Mouse (Mus musculus) adrenal gland, adult 10 weeks (tissue): ENCODE results near the gene Slc7a8. TPM values are rescaled to one million over a fixed set of nuclear protein-coding genes. Genes with fewer than 3 reads are reported as not detected.

Experiments used
- polyA plus RNA-seq: library from polyadenylated mRNA; stranded (reverse); fragments of 350-450 nt; fragmentation: Illumina TruSeq; extraction: RNeasy Lipid Tissue Mini Kit (QIAGEN cat#74804); gene quantifications from one replicate; pipeline ENCODE4 v1.2.3, GENCODE M21; 2014; ENCODE audit warnings: low read depth, low replicate concordance

Gene Slc7a8
- 16.3 TPM for polyA plus RNA-seq

GRCm38 (mm10) chr14:54781610-54782365 is at the start of gene Slc7a8:
Gene Slc7a8, minus strand, starts transcription at chr14:54781946.

GRCm38 (mm10) chr14:54813991-54814390 is 32.2 kb upstream of the Slc7a8 start, which contains the start of gene Rnf212b:
Gene Rnf212b, plus strand, starts transcription at chr14:54814141.

DNA sequence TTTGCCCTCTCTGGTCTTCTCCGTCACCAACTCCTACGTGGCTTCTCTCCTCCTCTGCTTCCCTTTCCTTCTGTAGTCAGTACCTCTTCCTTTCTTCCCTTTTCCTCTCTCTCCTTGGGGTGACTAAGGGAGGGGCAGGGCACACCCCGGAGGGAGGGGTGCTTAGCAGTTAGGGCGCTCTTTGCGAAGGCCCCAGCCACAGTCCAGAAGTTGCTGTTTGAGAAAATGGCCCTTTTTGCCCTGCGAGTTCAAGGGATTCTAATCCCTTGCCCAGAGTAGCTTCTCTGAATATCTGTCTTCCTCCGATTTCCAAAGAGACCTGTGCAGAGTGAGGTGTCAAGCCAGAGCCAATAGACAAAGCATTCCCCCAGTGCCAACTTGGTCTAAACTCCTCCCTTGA is 69.7 kb downstream of the Slc7a8 start, which contains the start of gene Cebpe:
TSS of gene Cebpe (minus strand) at position 101 of the 400 bp plus-strand sequence.

GRCm38 (mm10) chr14:54698733-54699132 is 83.0 kb downstream of the Slc7a8 start, which contains the start of gene Gm29776:
Gene Gm29776, minus strand, starts transcription at chr14:54698833.

GRCm38 (mm10) chr14:54686522-54687143 is 95.1 kb downstream of the Slc7a8 start, which contains the start of gene Acin1:
Gene Acin1, minus strand, starts transcription at chr14:54686931.

DNA sequence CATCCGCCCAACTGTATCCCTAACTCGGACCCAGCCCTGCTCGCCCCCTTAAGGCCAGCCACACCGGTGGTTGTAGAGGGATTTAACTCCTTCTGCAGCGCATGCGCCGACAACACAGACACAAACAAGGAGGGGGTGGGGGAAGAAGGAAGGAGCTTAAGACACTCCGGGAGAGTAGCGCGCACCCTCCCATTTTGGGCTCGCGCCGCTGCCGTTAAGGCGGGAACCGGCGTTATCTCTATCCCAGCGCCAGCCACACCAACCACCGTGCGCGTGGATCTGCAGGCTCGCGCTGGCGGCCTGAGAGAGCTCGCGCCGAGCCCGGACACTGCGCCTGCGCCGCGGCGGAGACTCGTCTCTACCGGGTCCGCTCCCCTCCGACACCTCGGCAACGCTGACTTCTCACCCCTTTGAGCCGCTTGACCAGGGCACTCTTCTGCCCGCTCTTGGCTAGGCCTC is 95.7 kb downstream of the Slc7a8 start, which contains the start of gene 1700123O20Rik:
TSS of gene 1700123O20Rik (plus strand) at position 154 of the 459 bp plus-strand sequence.

Other genes starting within 250 kb of the Slc7a8 start
- gene Haus4, start 227.3 kb downstream of the Slc7a8 start, polyA plus RNA-seq: 11.6 TPM
- 15.4 TPM for gene Ajuba, start 204.4 kb downstream of the Slc7a8 start, polyA plus RNA-seq
- 1.7 TPM for gene 4931414P19Rik, start 176.0 kb downstream of the Slc7a8 start, polyA plus RNA-seq
- gene Psmb5, start 163.9 kb downstream of the Slc7a8 start, polyA plus RNA-seq: 11.3 TPM
- gene Psmb11, start 160.5 kb downstream of the Slc7a8 start, polyA plus RNA-seq: not detected
- not detected for gene Gm17606, start 141.0 kb downstream of the Slc7a8 start, polyA plus RNA-seq
- 0.17 TPM for gene Cdh24, start 140.6 kb downstream of the Slc7a8 start, polyA plus RNA-seq
- gene 1700123O20Rik, start 95.7 kb downstream of the Slc7a8 start, polyA plus RNA-seq: 26.5 TPM
- gene Acin1, start 95.0 kb downstream of the Slc7a8 start, polyA plus RNA-seq: 163 TPM
- not detected for gene Gm29776, start 83.1 kb downstream of the Slc7a8 start, polyA plus RNA-seq
- not detected for gene Cebpe, start 69.8 kb downstream of the Slc7a8 start, polyA plus RNA-seq
- not detected for gene Rnf212b, start 32.2 kb upstream of the Slc7a8 start, polyA plus RNA-seq
- 11.6 TPM for gene Homez, start 89.0 kb upstream of the Slc7a8 start, polyA plus RNA-seq
- gene Ppp1r3e, start 95.6 kb upstream of the Slc7a8 start, polyA plus RNA-seq: 9.8 TPM
- 25.8 TPM for gene Bcl2l2, start 101.4 kb upstream of the Slc7a8 start, polyA plus RNA-seq
- not detected for gene Gm20521, start 101.5 kb upstream of the Slc7a8 start, polyA plus RNA-seq
- 49.7 TPM for gene Pabpn1, start 110.6 kb upstream of the Slc7a8 start, polyA plus RNA-seq
- gene Slc22a17, start 131.2 kb upstream of the Slc7a8 start, polyA plus RNA-seq: 1.6 TPM
- gene Efs, start 144.2 kb upstream of the Slc7a8 start, polyA plus RNA-seq: not detected
- gene Il25, start 150.7 kb upstream of the Slc7a8 start, polyA plus RNA-seq: not detected
- not detected for gene Cmtm5, start 154.3 kb upstream of the Slc7a8 start, polyA plus RNA-seq
- not detected for gene Myh6, start 185.0 kb upstream of the Slc7a8 start, polyA plus RNA-seq
- gene Gm17428, start 195.0 kb upstream of the Slc7a8 start, polyA plus RNA-seq: not detected
- gene Myh7, start 212.7 kb upstream of the Slc7a8 start, polyA plus RNA-seq: not detected
- 3.3 TPM for gene Ngdn, start 233.5 kb upstream of the Slc7a8 start, polyA plus RNA-seq